Mouse (Mus musculus) embryonic facial prominence, embryonic 10.5 days (tissue): ENCODE data around the gene Fgfr2. TPM values are rescaled to one million over a fixed set of nuclear protein-coding genes. Genes with fewer than 3 reads are reported as not detected.

ENCODE experiments used
- DNase-seq: peaks from one replicate; pipeline ENCODE4 v3.0.0-alpha.2; 2017; ENCODE audit warnings: low spot score
- H3K27ac ChIP-seq: fragments of 300-500 bp; sonication (generic); replicated peaks from 2 replicates; pipeline ENCODE4 v1.5.1; 2016; ENCODE audit warnings: mild to moderate bottlenecking
- H3K27me3 ChIP-seq: fragments of 300-500 bp; sonication (generic); replicated peaks from 2 replicates; pipeline ENCODE4 v1.6.1; 2016; ENCODE audit warnings: low read depth, mild to moderate bottlenecking; ENCODE audit not compliant: poor library complexity, severe bottlenecking
- H3K36me3 ChIP-seq: fragments of 300-500 bp; sonication (generic); replicated peaks from 2 replicates; pipeline ENCODE4 v1.6.1; 2016; ENCODE audit warnings: mild to moderate bottlenecking, moderate library complexity
- H3K4me1 ChIP-seq: fragments of 300-500 bp; sonication (generic); 2 replicates; pipeline ENCODE4 v1.6.1; 2016
- H3K4me3 ChIP-seq: fragments of 300-500 bp; sonication (generic); 2 replicates; pipeline ENCODE4 v1.5.1; 2016; ENCODE audit warnings: mild to moderate bottlenecking, moderate library complexity
- H3K9me3 ChIP-seq: fragments of 300-500 bp; sonication (generic); 2 replicates; pipeline ENCODE4 v1.6.1; 2016; ENCODE audit warnings: mild to moderate bottlenecking
- WGBS: fragments of 180-500 bp; shearing (Covaris S2); methylation state at CpG from one replicate; pipeline ENCODE4 v1.1.7; 2016; 5-methylcytosine and 5-hydroxymethylcytosine counted together
- polyA plus RNA-seq: library from polyadenylated mRNA; unstranded; fragments of >200 nt; fragmentation: Nextera tagmentation; extraction: Ambion mirVana; gene quantifications from 2 replicates; pipeline ENCODE4 v1.2.1, GENCODE M21; 2016

Gene Fgfr2
- polyA plus RNA-seq, 1 experiment from 2014 or later = 74.3 TPM

DNA sequence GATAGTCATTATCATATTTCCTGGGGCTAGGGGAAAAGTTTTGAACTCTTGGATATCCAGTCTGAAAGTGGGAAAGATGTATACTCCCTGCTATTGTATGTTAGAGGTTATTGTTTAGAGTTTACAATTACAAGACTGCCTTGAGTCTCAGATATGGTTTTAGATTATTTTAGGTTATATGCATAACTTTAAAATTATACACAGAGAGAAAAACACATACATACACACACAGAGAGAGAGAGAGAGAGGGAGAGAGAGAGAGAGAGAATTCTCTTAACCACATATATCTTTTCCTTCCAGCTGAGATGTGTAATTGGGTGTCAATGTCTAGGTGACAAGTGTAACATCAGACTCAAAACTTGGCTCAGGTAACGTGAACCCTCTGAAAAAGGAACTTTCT is 1789.6 kb downstream of the Fgfr2 start, which contains the start of gene Fam24a:
Gene Fam24a, plus strand, starts transcription at position 301 of the 400 bp plus-strand sequence.
- Histone ChIP-seq H3K4me1 (no peaks in the 10 kb centered on the region), H3K27ac (no peak within 1 kb of the TSS), H3K27me3 (no peaks in the 10 kb centered on the region), H3K4me3 (no peak within 1 kb of the TSS), H3K36me3 (peaks cover 4% of the 10 kb centered on the region), H3K9me3 (no peaks in the 10 kb centered on the region)
- DNase-seq = no peak
- WGBS = 48% methylated on average over 1 of the region's 1 CpGs

DNA sequence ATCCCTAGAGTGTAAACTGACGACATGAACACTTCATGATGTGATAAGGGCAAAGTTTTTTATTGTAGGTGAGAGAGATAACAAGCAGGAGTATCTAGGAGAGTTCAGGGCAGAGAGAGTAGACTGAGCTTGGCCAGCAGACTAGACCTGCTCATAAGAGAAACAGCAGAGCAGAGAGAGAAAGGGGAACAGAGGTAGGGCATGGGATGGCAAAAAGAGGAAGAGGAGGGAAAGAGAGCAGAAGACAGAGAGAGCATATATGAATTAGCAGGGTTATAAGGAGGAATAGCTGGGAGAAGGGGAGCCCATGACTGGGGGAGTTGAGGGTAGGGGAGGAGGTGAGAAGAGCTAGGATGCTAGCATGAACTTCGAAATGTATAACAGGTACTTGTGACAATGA is 1791.5 kb downstream of the Fgfr2 start:
- H3K4me1 ChIP-seq = no peaks in the 10 kb centered on the region
- 79% methylated on average over 2 of the region's 2 CpGs for WGBS
- H3K27me3 ChIP-seq = no peaks in the 10 kb centered on the region
- no peak overlapping the region for H3K27ac ChIP-seq
- no peak overlapping the region for H3K4me3 ChIP-seq
- DNase-seq = no peak
- H3K36me3 ChIP-seq = no peaks in the 10 kb centered on the region
- H3K9me3 ChIP-seq = no peaks in the 10 kb centered on the region

DNA sequence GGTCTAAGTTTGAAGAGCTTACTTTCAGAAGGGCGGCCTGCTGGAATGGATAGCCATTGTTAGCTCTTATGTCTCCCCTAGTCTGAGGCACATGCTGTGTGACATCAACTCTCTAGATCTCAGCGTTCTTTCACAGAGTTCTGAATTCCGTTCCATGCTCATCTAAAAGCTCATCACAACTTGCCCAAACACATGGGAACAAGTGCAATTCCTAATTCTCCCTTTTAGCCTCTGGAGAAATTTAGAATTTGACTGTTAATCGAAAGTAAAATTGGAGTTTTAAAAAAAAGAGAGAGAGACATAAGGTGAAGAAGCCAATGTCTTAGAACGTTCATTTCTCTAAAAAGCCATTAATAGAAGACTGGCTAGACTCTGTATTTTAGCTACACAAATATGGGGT is 1793.7 kb downstream of the Fgfr2 start, which contains the start of gene Fam24b:
Gene Fam24b, minus strand, starts transcription at position 101 of the 400 bp plus-strand sequence.
- WGBS = 92% methylated on average over 5 of the region's 5 CpGs
- Histone ChIP-seq H3K9me3 (no peaks in the 10 kb centered on the region), H3K4me3 (no peak within 1 kb of the TSS), H3K27ac (no peak within 1 kb of the TSS), H3K36me3 (no peaks in the 10 kb centered on the region), H3K4me1 (no peaks in the 10 kb centered on the region), H3K27me3 (no peaks in the 10 kb centered on the region)
- no peak for DNase-seq

DNA sequence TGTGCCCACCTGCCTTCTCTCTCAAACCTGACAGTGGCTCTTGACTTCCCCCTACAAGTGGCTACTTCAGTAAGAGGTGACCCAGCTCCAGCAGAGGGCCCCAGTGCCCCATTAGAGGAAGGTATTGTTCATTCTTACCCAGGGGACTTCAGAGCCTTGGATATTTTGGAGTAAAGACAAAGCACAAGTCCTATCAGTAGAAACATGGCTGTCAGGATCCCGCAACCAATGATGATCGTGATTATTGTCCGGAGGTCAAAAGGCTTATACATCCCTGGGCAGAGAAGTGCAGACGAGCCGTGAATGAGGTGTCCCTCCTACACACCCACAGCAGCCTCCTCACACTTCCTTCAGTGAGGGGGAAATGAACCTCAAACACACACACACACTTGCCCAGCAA is 1796.1 kb downstream of the Fgfr2 start:
- Histone ChIP-seq H3K9me3 (no peaks in the 10 kb centered on the region), H3K36me3 (no peaks in the 10 kb centered on the region), H3K4me3 (no peak overlapping the region), H3K27ac (no peak overlapping the region), H3K27me3 (no peaks in the 10 kb centered on the region), H3K4me1 (no peaks in the 10 kb centered on the region)
- 84% methylated on average over 5 of the region's 5 CpGs for whole genome bisulfite sequencing
- no peak for DNase-seq

DNA sequence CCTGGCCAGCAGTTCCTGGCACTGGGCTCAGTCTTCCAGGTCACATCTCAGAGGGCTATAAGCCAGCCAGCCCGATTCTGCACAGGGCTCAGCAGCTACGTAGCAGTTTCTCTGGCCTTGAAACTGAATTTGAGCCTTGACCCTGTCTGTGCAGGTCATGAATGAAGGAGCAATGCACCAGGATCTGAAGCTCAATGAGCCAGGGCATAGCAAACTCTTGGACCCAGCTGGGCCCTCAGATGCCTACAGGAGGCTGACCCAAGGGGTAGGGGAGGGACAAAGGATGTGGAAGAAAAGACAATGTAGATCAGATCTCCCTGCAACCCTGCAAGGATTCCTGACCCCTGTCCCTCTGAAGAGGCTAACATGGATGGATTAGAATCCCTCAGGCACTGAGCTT is 1801.0 kb downstream of the Fgfr2 start, which contains the start of gene Cuzd1:
Gene Cuzd1, minus strand, starts transcription at position 101 of the 400 bp plus-strand sequence.
- DNase-seq = no peak
- no peaks in the 10 kb centered on the region for H3K36me3 ChIP-seq
- WGBS = 80% methylated on average over 2 of the region's 2 CpGs
- H3K4me3 ChIP-seq = no peak within 1 kb of the TSS
- no peak within 1 kb of the TSS for H3K27ac ChIP-seq
- H3K27me3 ChIP-seq = no peaks in the 10 kb centered on the region
- H3K4me1 ChIP-seq = no peaks in the 10 kb centered on the region
- H3K9me3 ChIP-seq = no peaks in the 10 kb centered on the region

DNA sequence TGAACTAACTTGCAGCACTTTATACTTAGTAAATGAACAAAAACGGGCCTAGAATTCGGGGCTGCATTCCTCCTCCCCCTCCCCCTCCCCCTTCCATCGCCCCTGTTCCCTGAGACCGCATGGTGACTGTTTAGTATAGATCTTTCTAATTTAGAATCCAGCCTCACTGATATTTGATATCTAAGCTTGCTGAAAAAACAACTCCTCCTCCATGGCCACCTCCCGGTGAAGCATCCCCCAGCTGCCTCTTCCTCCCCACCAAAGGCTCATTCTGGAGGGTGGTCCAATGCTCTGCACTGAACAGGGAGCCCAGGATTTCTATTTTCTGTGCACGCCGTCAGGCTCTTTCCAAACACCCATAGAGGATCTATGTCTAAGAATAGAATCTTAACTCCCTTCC is 1804.8 kb downstream of the Fgfr2 start:
- Histone ChIP-seq H3K36me3 (no peaks in the 10 kb centered on the region), H3K9me3 (no peaks in the 10 kb centered on the region), H3K4me1 (no peaks in the 10 kb centered on the region), H3K27ac (no peak overlapping the region), H3K4me3 (no peak overlapping the region), H3K27me3 (no peaks in the 10 kb centered on the region)
- 75% methylated on average over 7 of the region's 7 CpGs for WGBS
- no peak for DNase-seq

DNA sequence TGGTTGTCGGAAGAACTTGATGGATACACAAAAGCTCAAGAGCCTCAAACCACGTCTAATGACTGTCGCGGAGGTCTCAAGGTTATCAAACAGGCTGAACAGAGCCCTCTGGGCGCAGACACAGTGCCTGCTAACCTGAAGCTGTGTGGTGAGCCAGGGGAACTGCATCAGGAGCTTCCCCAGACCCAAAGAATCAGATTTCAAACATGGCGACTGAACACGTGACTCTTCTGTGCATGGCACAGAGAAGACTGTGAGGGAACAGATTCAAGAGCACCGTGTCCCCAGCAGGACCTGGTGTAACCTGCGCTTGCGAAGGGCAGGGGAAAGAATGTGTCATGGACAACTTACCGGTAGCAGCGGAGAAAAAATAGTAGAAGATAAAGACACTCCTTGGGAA is 1805.6 kb downstream of the Fgfr2 start:
- Histone ChIP-seq H3K9me3 (no peaks in the 10 kb centered on the region), H3K36me3 (no peaks in the 10 kb centered on the region), H3K4me1 (no peaks in the 10 kb centered on the region), H3K4me3 (no peak overlapping the region), H3K27ac (no peak overlapping the region), H3K27me3 (no peaks in the 10 kb centered on the region)
- 70% methylated on average over 12 of the region's 12 CpGs for WGBS
- peak; percentile 14 for DNase-seq

DNA sequence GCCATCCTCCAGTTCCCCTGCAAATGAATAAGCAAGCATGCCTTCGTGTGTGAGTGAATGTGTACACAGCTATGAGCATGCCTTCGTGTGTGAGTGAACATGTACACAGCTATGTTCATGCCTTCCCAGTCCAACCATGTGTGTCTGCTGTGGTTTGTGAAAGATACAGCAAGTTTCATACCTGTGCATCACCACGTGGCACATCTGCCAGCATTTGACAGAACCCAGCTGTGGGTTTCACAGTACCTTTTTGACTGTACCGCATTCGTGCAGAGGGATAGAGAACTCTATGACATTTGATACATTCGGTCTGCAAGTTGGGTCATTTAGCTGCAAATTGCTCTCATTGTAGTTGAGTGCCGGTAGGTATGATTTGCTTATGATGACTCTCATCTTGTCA is 1808.7 kb downstream of the Fgfr2 start:
- H3K9me3 ChIP-seq = no peaks in the 10 kb centered on the region
- H3K36me3 ChIP-seq = no peaks in the 10 kb centered on the region
- DNase-seq = no peak
- 81% methylated on average over 7 of the region's 7 CpGs for WGBS
- no peaks in the 10 kb centered on the region for H3K27me3 ChIP-seq
- no peak overlapping the region for H3K4me3 ChIP-seq
- no peaks in the 10 kb centered on the region for H3K4me1 ChIP-seq
- no peak overlapping the region for H3K27ac ChIP-seq

DNA sequence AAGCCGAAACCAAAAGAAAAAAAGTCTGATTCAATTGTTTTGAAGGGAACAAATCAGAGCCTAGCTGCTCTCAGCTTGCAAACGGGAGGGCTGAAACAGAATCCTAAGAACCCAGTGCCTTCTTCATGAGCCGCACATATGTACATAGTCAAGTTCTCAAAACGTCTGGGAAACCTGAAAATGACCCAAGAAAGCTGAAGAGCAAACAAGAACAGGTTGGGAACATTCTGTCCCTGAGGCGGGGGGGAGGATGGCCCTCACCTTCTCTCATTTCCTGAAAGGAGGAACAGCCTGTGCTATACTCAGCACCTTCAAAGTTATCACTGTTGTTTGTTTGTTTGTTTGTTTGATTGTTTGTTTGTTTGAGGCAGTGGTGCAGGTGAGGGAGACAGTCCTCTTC is 1816.4 kb downstream of the Fgfr2 start:
- H3K9me3 ChIP-seq = no peaks in the 10 kb centered on the region
- WGBS = 81% methylated on average over 5 of the region's 5 CpGs
- H3K27me3 ChIP-seq = no peaks in the 10 kb centered on the region
- no peaks in the 10 kb centered on the region for H3K36me3 ChIP-seq
- H3K4me3 ChIP-seq = no peak overlapping the region
- H3K27ac ChIP-seq = no peak overlapping the region
- no peaks in the 10 kb centered on the region for H3K4me1 ChIP-seq
- DNase-seq = no peak

DNA sequence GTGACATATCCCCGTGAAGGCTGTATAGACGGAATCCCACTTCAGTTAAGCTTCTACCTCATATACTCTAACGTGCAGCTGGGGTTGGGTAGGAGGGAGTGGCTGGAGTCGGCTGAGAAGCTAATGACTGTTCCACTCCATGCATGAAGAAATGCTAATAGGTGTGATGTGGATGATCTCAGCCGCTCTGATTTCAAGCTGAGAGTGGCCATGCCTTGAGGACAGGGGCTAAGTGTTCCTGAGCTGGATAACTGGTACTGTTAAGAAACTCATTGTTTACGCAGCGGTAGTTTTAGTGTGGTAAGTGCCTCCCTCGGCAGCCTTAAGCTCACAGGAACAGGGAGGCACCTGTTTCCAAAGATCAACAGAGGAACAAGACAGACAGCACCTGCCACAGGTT is 1819.8 kb downstream of the Fgfr2 start:
- Histone ChIP-seq H3K36me3 (no peaks in the 10 kb centered on the region), H3K27ac (no peak overlapping the region), H3K4me3 (no peak overlapping the region), H3K27me3 (no peaks in the 10 kb centered on the region), H3K4me1 (no peaks in the 10 kb centered on the region), H3K9me3 (no peaks in the 10 kb centered on the region)
- DNase-seq = no peak
- WGBS = 80% methylated on average over 8 of the region's 8 CpGs

DNA sequence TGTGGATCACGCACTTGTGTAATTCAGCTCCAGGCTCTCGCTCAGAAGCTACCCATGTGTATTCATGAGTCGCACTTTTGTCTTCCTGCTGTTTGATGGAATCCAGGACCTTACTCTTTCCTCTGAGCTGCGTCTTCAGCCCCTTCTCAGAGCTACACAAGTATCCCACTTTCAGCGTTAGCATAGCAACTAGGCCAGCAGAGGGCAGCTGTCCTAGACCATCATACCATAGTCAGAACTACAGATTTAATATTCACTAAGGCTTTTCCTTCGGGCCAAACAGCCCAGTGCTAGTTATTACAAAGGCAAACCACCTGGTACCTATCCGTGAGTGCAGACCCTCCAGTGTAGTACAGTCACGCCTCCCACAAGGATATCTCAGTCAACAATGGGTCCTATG is 1826.0 kb downstream of the Fgfr2 start:
- Histone ChIP-seq H3K27me3 (no peaks in the 10 kb centered on the region), H3K36me3 (no peaks in the 10 kb centered on the region), H3K9me3 (no peaks in the 10 kb centered on the region), H3K27ac (no peak overlapping the region), H3K4me1 (no peaks in the 10 kb centered on the region), H3K4me3 (no peak overlapping the region)
- DNase-seq = no peak
- WGBS = 79% methylated on average over 8 of the region's 8 CpGs

DNA sequence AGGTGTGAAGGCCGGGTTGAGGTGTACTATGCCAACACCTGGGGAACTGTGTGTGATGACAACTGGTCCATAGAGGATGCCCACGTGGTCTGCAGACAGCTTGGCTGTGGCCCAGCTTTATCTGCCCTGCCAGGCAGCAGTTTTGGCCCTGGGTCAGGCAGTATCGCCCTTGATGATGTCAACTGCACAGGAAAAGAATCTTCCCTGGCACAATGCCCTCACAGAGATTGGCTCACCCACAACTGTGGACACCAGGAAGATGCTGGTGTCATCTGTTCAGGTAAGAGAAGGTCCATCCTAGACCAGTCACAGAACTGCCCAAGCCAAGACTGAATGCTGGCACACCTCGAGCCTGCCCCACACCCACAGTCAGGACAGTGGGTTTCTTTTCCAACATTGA is 1857.3 kb downstream of the Fgfr2 start:
- H3K9me3 ChIP-seq = no peaks in the 10 kb centered on the region
- no peaks in the 10 kb centered on the region for H3K36me3 ChIP-seq
- 70% methylated on average over 4 of the region's 4 CpGs for WGBS
- no peak overlapping the region for H3K27ac ChIP-seq
- DNase-seq = no peak
- H3K4me3 ChIP-seq = no peak overlapping the region
- H3K4me1 ChIP-seq = no peaks in the 10 kb centered on the region
- no peaks in the 10 kb centered on the region for H3K27me3 ChIP-seq

DNA sequence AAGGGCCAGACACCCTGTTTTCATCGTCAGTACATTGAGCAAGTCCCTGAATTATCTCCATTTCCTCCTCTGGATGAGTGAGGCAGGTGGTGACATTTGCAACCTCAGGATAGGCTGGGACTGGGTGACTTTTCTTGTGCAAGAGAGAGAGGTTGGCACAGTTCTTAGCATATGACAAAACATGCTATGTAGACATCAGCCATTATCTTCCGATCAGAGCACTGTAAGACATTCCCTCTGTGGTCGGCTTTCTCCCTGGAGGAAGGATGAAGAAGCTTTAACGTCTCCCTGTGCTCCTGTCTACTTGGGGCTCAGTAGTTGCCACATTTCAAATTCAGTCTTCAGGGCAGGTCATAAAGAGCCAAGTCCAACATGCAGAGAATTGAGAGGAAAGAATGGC is 1858.9 kb downstream of the Fgfr2 start:
- no peaks in the 10 kb centered on the region for H3K4me1 ChIP-seq
- 90% methylated on average over 4 of the region's 4 CpGs for WGBS
- H3K27me3 ChIP-seq = no peaks in the 10 kb centered on the region
- H3K9me3 ChIP-seq = no peaks in the 10 kb centered on the region
- H3K36me3 ChIP-seq = no peaks in the 10 kb centered on the region
- DNase-seq = no peak
- H3K27ac ChIP-seq = no peak overlapping the region
- H3K4me3 ChIP-seq = no peak overlapping the region

DNA sequence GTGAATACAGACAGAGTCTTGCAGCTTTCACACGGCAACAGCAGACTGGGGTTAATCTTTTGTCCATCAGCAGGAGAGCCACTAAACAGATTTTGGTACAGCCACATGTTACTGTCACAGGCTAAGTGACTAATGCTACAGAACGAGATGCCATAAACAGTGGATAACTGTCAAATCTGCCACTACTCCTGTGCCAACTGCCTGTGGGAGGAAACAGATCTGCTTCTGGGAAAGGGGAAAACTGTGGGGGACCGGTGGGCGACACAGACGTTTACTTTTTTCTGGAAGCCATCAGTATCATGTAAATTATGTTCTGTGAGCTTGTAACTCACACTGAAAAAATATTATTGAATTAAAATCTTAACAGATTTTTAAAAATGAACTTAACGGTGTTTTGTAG is 1862.2 kb downstream of the Fgfr2 start:
- Histone ChIP-seq H3K36me3 (no peaks in the 10 kb centered on the region), H3K4me3 (no peak overlapping the region), H3K9me3 (no peaks in the 10 kb centered on the region), H3K27ac (no peak overlapping the region), H3K4me1 (no peaks in the 10 kb centered on the region), H3K27me3 (no peaks in the 10 kb centered on the region)
- no peak for DNase-seq
- WGBS = 75% methylated on average over 6 of the region's 6 CpGs
